Mouse (Mus musculus) forebrain, embryonic 16.5 days (tissue): ENCODE measurements around the gene P2rx3. TPM values are rescaled to one million over a fixed set of nuclear protein-coding genes. Genes with fewer than 3 reads are reported as not detected.
A peak's percentile ranks its signal among the peaks of the same experiment; 100 is the strongest.

Source experiments
- ATAC-seq: fragments of 200-750 bp; cut with Nextera tagmentation; 2 replicates; pipeline ENCODE4 v1.8.0; 2017; ENCODE audit warnings: mild to moderate bottlenecking, moderate library complexity
- H3K27ac ChIP-seq: fragments of 300-500 bp; sonication (generic); 2 replicates; pipeline ENCODE4 v1.5.1; 2014; ENCODE audit warnings: low read length, control low read depth
- H3K27me3 ChIP-seq: fragments of 300-500 bp; sonication (generic); replicated peaks from 2 replicates; pipeline ENCODE4 v1.6.1; 2014; ENCODE audit warnings: low read length; ENCODE audit not compliant: control insufficient read depth, insufficient read depth
- H3K36me3 ChIP-seq: fragments of 300-500 bp; sonication (generic); 2 replicates; pipeline ENCODE4 v1.6.1; 2014; ENCODE audit not compliant: control insufficient read depth, insufficient read depth
- H3K4me1 ChIP-seq: fragments of 300-500 bp; sonication (generic); replicated peaks from 2 replicates; pipeline ENCODE4 v1.6.1; 2014; ENCODE audit warnings: low read length; ENCODE audit not compliant: control insufficient read depth, insufficient read depth
- H3K4me2 ChIP-seq: fragments of 300-500 bp; sonication (generic); 2 replicates; pipeline ENCODE4 v1.6.1; 2014; ENCODE audit warnings: mild to moderate bottlenecking, low read length, control low read depth
- H3K4me3 ChIP-seq: fragments of 300-500 bp; sonication (generic); replicated peaks from 2 replicates; pipeline ENCODE4 v1.5.1; 2014; ENCODE audit warnings: mild to moderate bottlenecking, low read length, control low read depth
- H3K9ac ChIP-seq: fragments of 300-500 bp; sonication (generic); replicated peaks from 2 replicates; pipeline ENCODE4 v1.6.1; 2014; ENCODE audit warnings: low read depth, low read length, control low read depth
- H3K9me3 ChIP-seq: fragments of 300-500 bp; sonication (generic); 2 replicates; pipeline ENCODE4 v1.6.1; 2016; ENCODE audit warnings: low read length; ENCODE audit not compliant: control insufficient read depth
- WGBS: fragments of 180-500 bp; shearing (Covaris S2); extraction: QIAGEN DNeasy Blood & Tissue Kit; methylation state at CpG from one replicate; pipeline ENCODE4 v1.1.7; 2014; 5-methylcytosine and 5-hydroxymethylcytosine counted together
- polyA plus RNA-seq: library from polyadenylated mRNA; unstranded; fragments of >200 nt; fragmentation: Nextera tagmentation; extraction: Ambion mirVana; gene quantifications from 2 replicates; pipeline ENCODE4 v1.2.1, GENCODE M21; 2015

P2rx3 gene
- polyA plus RNA-seq, 1 experiment from 2014 or later = 1.1 TPM

- Histone ChIP-seq H3K4me3 (no peak overlapping the region), H3K4me1 (no peaks in the 10 kb centered on the region), H3K27me3 (no peaks in the 10 kb centered on the region), H3K36me3 (no peaks in the 10 kb centered on the region), H3K27ac (no peak overlapping the region), H3K4me2 (no peak overlapping the region), H3K9ac (no peak overlapping the region), H3K9me3 (no peaks in the 10 kb centered on the region)
- 55% methylated on average over 6 of the region's 6 CpGs for WGBS
- ATAC-seq = no peak
These were observed 7.4 kb downstream of the P2rx3 start for GRCm38 (mm10) chr2:85029897-85030296.

- ATAC-seq = no peak
- H3K4me1 ChIP-seq = no peaks in the 10 kb centered on the region
These were observed 10.0 kb downstream of the P2rx3 start for GRCm38 (mm10) chr2:85027281-85027680.

GRCm38 (mm10) chr2:85026178-85026577 lies 11.1 kb downstream of the P2rx3 start:
- 74% methylated on average over 3 of the region's 3 CpGs for WGBS
- no peak for ATAC-seq
- Histone ChIP-seq H3K4me1 (no peaks in the 10 kb centered on the region), H3K9ac (no peak overlapping the region), H3K27me3 (no peaks in the 10 kb centered on the region), H3K9me3 (no peaks in the 10 kb centered on the region), H3K4me2 (no peak overlapping the region), H3K36me3 (no peaks in the 10 kb centered on the region), H3K4me3 (no peak overlapping the region), H3K27ac (no peak overlapping the region)

More at GRCm38 (mm10) chr2:85027281-85027680, 10.0 kb downstream of the P2rx3 start:
- Histone ChIP-seq H3K9me3 (no peaks in the 10 kb centered on the region), H3K4me3 (no peak overlapping the region), H3K36me3 (no peaks in the 10 kb centered on the region), H3K27ac (no peak overlapping the region), H3K4me2 (no peak overlapping the region), H3K27me3 (no peaks in the 10 kb centered on the region), H3K9ac (no peak overlapping the region)
- 78% methylated on average over 5 of the region's 5 CpGs for WGBS

GRCm38 (mm10) chr2:85022043-85022442 lies 15.2 kb downstream of the P2rx3 start:
- Histone ChIP-seq H3K9ac (no peak overlapping the region), H3K4me1 (no peaks in the 10 kb centered on the region), H3K9me3 (no peaks in the 10 kb centered on the region), H3K4me3 (no peak overlapping the region), H3K27me3 (no peaks in the 10 kb centered on the region), H3K36me3 (no peaks in the 10 kb centered on the region), H3K27ac (no peak overlapping the region), H3K4me2 (no peak overlapping the region)
- 25% methylated on average over 4 of the region's 4 CpGs for WGBS
- ATAC-seq = no peak

GRCm38 (mm10) chr2:85014588-85014982 lies 22.7 kb downstream of the P2rx3 start:
- ATAC-seq = peak; percentile 21; the same call in 1 of the 2 replicates
- no peak overlapping the region for H3K4me2 ChIP-seq
- peaks cover 3% of the 10 kb centered on the region; the same call in 1 of the 2 replicates for H3K4me1 ChIP-seq
- H3K9me3 ChIP-seq = no peaks in the 10 kb centered on the region
- no peak overlapping the region for H3K27ac ChIP-seq
- no peak overlapping the region for H3K9ac ChIP-seq
- no peak overlapping the region for H3K4me3 ChIP-seq
- 46% methylated on average over 3 of the region's 3 CpGs for WGBS
- no peaks in the 10 kb centered on the region for H3K36me3 ChIP-seq
- H3K27me3 ChIP-seq = no peaks in the 10 kb centered on the region

GRCm38 (mm10) chr2:85013826-85014587 lies 23.3 kb downstream of the P2rx3 start:
- no peak overlapping the region for H3K9ac ChIP-seq
- no peak overlapping the region for H3K4me2 ChIP-seq
- no peak overlapping the region for H3K27ac ChIP-seq
- no peak for ATAC-seq
- H3K4me1 ChIP-seq = peaks cover 3% of the 10 kb centered on the region; the same call in 1 of the 2 replicates
- 84% methylated on average over 5 of the region's 5 CpGs for WGBS
- no peak overlapping the region for H3K4me3 ChIP-seq
- H3K27me3 ChIP-seq = no peaks in the 10 kb centered on the region
- no peaks in the 10 kb centered on the region for H3K9me3 ChIP-seq
- no peaks in the 10 kb centered on the region for H3K36me3 ChIP-seq

- peak; percentile 57 for ATAC-seq
- Histone ChIP-seq H3K9ac (no peak overlapping the region), H3K36me3 (no peaks in the 10 kb centered on the region), H3K4me2 (no peak overlapping the region), H3K4me3 (no peak overlapping the region), H3K27me3 (no peaks in the 10 kb centered on the region), H3K4me1 (peaks cover 3% of the 10 kb centered on the region; the same call in 1 of the 2 replicates), H3K9me3 (no peaks in the 10 kb centered on the region), H3K27ac (no peak overlapping the region)
- WGBS = 79% methylated on average over 14 of the region's 14 CpGs
These were observed 24.6 kb downstream of the P2rx3 start for GRCm38 (mm10) chr2:85012679-85013078.

GRCm38 (mm10) chr2:85011906-85012604 lies 25.2 kb downstream of the P2rx3 start:
- H3K4me3 ChIP-seq = no peak overlapping the region
- no peak overlapping the region for H3K9ac ChIP-seq
- H3K27me3 ChIP-seq = no peaks in the 10 kb centered on the region
- H3K4me2 ChIP-seq = no peak overlapping the region
- H3K9me3 ChIP-seq = no peaks in the 10 kb centered on the region
- WGBS = 73% methylated on average over 9 of the region's 9 CpGs
- peak; percentile 75 for ATAC-seq
- H3K27ac ChIP-seq = no peak overlapping the region
- H3K36me3 ChIP-seq = no peaks in the 10 kb centered on the region
- peaks cover 3% of the 10 kb centered on the region; the same call in 1 of the 2 replicates for H3K4me1 ChIP-seq

GRCm38 (mm10) chr2:85009212-85009611 lies 28.1 kb downstream of the P2rx3 start:
- H3K4me3 ChIP-seq = no peak overlapping the region
- H3K27ac ChIP-seq = no peak overlapping the region
- no peaks in the 10 kb centered on the region for H3K36me3 ChIP-seq
- WGBS = 85% methylated on average over 2 of the region's 2 CpGs
- H3K9me3 ChIP-seq = no peaks in the 10 kb centered on the region
- no peak overlapping the region for H3K9ac ChIP-seq
- ATAC-seq = no peak
- no peaks in the 10 kb centered on the region for H3K4me1 ChIP-seq
- H3K27me3 ChIP-seq = no peaks in the 10 kb centered on the region
- H3K4me2 ChIP-seq = no peak overlapping the region
